Mouse (Mus musculus): ENCODE measurements around the gene Zc3h12a. TPM values are rescaled to one million over a fixed set of nuclear protein-coding genes. Genes with fewer than 3 reads are reported as not detected.
A peak's percentile ranks its signal among the peaks of the same experiment; 100 is the strongest.

The Zc3h12a gene
- polyA plus RNA-seq, 1 experiment from 2014 or later: 1.6 TPM

GRCm38 (mm10) chr4:125136303-125136888 is 8.8 kb upstream of the Zc3h12a start:
- H3K27ac ChIP-seq (ENCODE audit: low read length): no peak overlapping the region
- no peaks in the 10 kb centered on the region for H3K27me3 ChIP-seq (replicated peaks; ENCODE audit: insufficient read depth, low read length)
- no peak for DNase-seq (ENCODE audit: low spot score)
- H3K9ac ChIP-seq (replicated peaks; ENCODE audit: low read depth): no peak overlapping the region
- no peak overlapping the region for H3K4me3 ChIP-seq (ENCODE audit: low read depth, low read length)
- WGBS: 56% methylated on average over 12 of the region's 12 CpGs
- no peaks in the 10 kb centered on the region for H3K4me1 ChIP-seq (ENCODE audit: insufficient read depth, low read depth, low read length)
- no peaks in the 10 kb centered on the region for H3K36me3 ChIP-seq (ENCODE audit: insufficient read depth, low read length)
- ATAC-seq: no peak
- no peaks in the 10 kb centered on the region for H3K9me3 ChIP-seq (ENCODE audit: low read length)
- no peak overlapping the region for H3K4me2 ChIP-seq (replicated peaks; ENCODE audit: low read depth, low read length)
- TF ChIP-seq EP300 (IDR thresholded peaks at IDR 0.05) (no peak), CTCF (IDR thresholded peaks at IDR 0.05) (no peak)

- Histone ChIP-seq H3K36me3 (ENCODE audit: insufficient read depth, low read length) (no peaks in the 10 kb centered on the region), H3K4me3 (ENCODE audit: low read depth, low read length) (no peak overlapping the region), H3K4me2 (replicated peaks; ENCODE audit: low read depth, low read length) (no peak overlapping the region), H3K9ac (replicated peaks; ENCODE audit: low read depth) (no peak overlapping the region), H3K27me3 (replicated peaks; ENCODE audit: insufficient read depth, low read length) (no peaks in the 10 kb centered on the region), H3K9me3 (ENCODE audit: low read length) (no peaks in the 10 kb centered on the region), H3K4me1 (ENCODE audit: insufficient read depth, low read depth, low read length) (no peaks in the 10 kb centered on the region), H3K27ac (ENCODE audit: low read length) (no peak overlapping the region)
- no peak for ATAC-seq
- no peak for TF ChIP-seq EP300 (IDR thresholded peaks at IDR 0.05)
- no peak for TF ChIP-seq CTCF (IDR thresholded peaks at IDR 0.05)
- WGBS: 67% methylated on average over 10 of the region's 10 CpGs
- no peak for DNase-seq (ENCODE audit: low spot score)
These were observed 7.6 kb upstream of the Zc3h12a start for GRCm38 (mm10) chr4:125135076-125135855.

DNA sequence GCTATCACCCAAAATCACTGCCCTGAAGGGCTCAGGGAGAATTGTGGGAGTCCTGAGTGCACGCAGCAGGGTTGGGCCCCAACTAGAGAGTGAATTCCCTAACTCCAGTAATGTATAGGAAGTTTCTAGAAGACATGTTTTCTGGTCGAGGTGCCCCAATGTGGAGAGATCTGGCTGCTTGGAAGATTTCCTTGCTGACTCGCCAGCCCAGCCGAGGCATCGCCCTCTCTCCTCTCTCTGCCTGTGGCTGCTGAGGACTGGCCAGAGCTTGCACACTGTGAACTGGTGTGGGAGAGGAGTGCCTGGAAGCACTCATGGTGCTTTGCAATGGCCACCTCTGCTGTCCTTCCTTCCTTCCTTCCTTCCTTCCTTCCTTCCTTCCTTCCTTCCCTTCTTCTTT is 7.0 kb upstream of the Zc3h12a start:
- no peaks in the 10 kb centered on the region for H3K9me3 ChIP-seq (ENCODE audit: low read length)
- H3K27me3 ChIP-seq (replicated peaks; ENCODE audit: insufficient read depth, low read length): no peaks in the 10 kb centered on the region
- ATAC-seq (no peak), DNase-seq (ENCODE audit: low spot score) (no peak)
- TF ChIP-seq CTCF (IDR thresholded peaks at IDR 0.05) (no peak), EP300 (IDR thresholded peaks at IDR 0.05) (no peak)
- H3K4me3 ChIP-seq (ENCODE audit: low read depth, low read length): no peak overlapping the region
- H3K9ac ChIP-seq (replicated peaks; ENCODE audit: low read depth): no peak overlapping the region
- no peaks in the 10 kb centered on the region for H3K4me1 ChIP-seq (ENCODE audit: insufficient read depth, low read depth, low read length)
- H3K36me3 ChIP-seq (ENCODE audit: insufficient read depth, low read length): no peaks in the 10 kb centered on the region
- no peak overlapping the region for H3K27ac ChIP-seq (ENCODE audit: low read length)
- WGBS: 65% methylated on average over 5 of the region's 5 CpGs
- H3K4me2 ChIP-seq (replicated peaks; ENCODE audit: low read depth, low read length): no peak overlapping the region

- TF ChIP-seq EP300 (IDR thresholded peaks at IDR 0.05): no peak
- TF ChIP-seq CTCF (IDR thresholded peaks at IDR 0.05): no peak
- Histone ChIP-seq H3K4me1 (ENCODE audit: insufficient read depth, low read depth, low read length) (no peaks in the 10 kb centered on the region), H3K27ac (ENCODE audit: low read length) (no peak overlapping the region), H3K27me3 (replicated peaks; ENCODE audit: insufficient read depth, low read length) (no peaks in the 10 kb centered on the region), H3K36me3 (ENCODE audit: insufficient read depth, low read length) (no peaks in the 10 kb centered on the region), H3K9ac (replicated peaks; ENCODE audit: low read depth) (no peak overlapping the region), H3K4me3 (ENCODE audit: low read depth, low read length) (no peak overlapping the region), H3K9me3 (ENCODE audit: low read length) (no peaks in the 10 kb centered on the region), H3K4me2 (replicated peaks; ENCODE audit: low read depth, low read length) (no peak overlapping the region)
- 81% methylated on average over 4 of the region's 4 CpGs for WGBS
- ATAC-seq: no peak
- no peak for DNase-seq (ENCODE audit: low spot score)
These were observed 6.6 kb upstream of the Zc3h12a start for GRCm38 (mm10) chr4:125134192-125134591.

DNA sequence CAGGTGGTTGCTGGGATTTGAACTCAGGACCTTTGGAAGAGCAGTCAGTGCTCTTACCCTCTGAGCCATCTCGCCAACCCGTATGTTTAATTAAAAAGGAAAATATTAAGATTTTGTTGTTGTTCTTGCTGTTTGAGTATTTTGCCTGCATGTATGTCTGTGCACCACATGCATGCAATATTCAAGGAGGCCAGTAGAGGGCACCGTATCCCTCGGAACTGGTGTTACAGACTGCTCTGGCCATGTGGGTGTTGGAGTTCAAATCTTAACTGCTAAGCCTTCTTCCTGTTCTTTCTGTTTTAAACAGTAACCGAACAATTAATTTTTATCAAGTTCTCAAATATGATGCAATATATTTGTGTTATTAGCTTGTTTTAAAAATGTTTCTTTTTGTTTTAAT is 4.8 kb upstream of the Zc3h12a start:
- H3K4me2 ChIP-seq (replicated peaks; ENCODE audit: low read depth, low read length): no peak overlapping the region
- H3K4me3 ChIP-seq (ENCODE audit: low read depth, low read length): no peak overlapping the region
- DNase-seq (ENCODE audit: low spot score) (peak; percentile 27), ATAC-seq (no peak)
- H3K27me3 ChIP-seq (replicated peaks; ENCODE audit: insufficient read depth, low read length): no peaks in the 10 kb centered on the region
- no peaks in the 10 kb centered on the region for H3K4me1 ChIP-seq (ENCODE audit: insufficient read depth, low read depth, low read length)
- H3K27ac ChIP-seq (ENCODE audit: low read length): no peak overlapping the region
- 32% methylated on average over 5 of the region's 5 CpGs for WGBS
- H3K9me3 ChIP-seq (ENCODE audit: low read length): no peaks in the 10 kb centered on the region
- TF ChIP-seq CTCF (IDR thresholded peaks at IDR 0.05) (peak; percentile 79), EP300 (IDR thresholded peaks at IDR 0.05) (no peak)
- H3K36me3 ChIP-seq (ENCODE audit: insufficient read depth, low read length): no peaks in the 10 kb centered on the region
- no peak overlapping the region for H3K9ac ChIP-seq (replicated peaks; ENCODE audit: low read depth)

- Histone ChIP-seq H3K9me3 (ENCODE audit: low read length) (no peaks in the 10 kb centered on the region), H3K4me2 (replicated peaks; ENCODE audit: low read depth, low read length) (no peak overlapping the region), H3K4me1 (ENCODE audit: insufficient read depth, low read depth, low read length) (peaks cover 5% of the 10 kb centered on the region), H3K27me3 (replicated peaks; ENCODE audit: insufficient read depth, low read length) (no peaks in the 10 kb centered on the region), H3K36me3 (ENCODE audit: insufficient read depth, low read length) (no peaks in the 10 kb centered on the region), H3K27ac (ENCODE audit: low read length) (no peak overlapping the region), H3K4me3 (ENCODE audit: low read depth, low read length) (no peak overlapping the region), H3K9ac (replicated peaks; ENCODE audit: low read depth) (no peak overlapping the region)
- TF ChIP-seq CTCF (IDR thresholded peaks at IDR 0.05) (no peak), EP300 (IDR thresholded peaks at IDR 0.05) (peak; percentile 55; the same call in 1 of the 2 replicates)
- ATAC-seq (no peak), DNase-seq (ENCODE audit: low spot score) (peak; percentile 57)
- WGBS: 28% methylated on average over 4 of the region's 4 CpGs
These were observed 3.9 kb upstream of the Zc3h12a start for GRCm38 (mm10) chr4:125131493-125131892.
